Comparison of ENCODE assay signal across 8 mouse cellular contexts in the genomic region with DNA sequence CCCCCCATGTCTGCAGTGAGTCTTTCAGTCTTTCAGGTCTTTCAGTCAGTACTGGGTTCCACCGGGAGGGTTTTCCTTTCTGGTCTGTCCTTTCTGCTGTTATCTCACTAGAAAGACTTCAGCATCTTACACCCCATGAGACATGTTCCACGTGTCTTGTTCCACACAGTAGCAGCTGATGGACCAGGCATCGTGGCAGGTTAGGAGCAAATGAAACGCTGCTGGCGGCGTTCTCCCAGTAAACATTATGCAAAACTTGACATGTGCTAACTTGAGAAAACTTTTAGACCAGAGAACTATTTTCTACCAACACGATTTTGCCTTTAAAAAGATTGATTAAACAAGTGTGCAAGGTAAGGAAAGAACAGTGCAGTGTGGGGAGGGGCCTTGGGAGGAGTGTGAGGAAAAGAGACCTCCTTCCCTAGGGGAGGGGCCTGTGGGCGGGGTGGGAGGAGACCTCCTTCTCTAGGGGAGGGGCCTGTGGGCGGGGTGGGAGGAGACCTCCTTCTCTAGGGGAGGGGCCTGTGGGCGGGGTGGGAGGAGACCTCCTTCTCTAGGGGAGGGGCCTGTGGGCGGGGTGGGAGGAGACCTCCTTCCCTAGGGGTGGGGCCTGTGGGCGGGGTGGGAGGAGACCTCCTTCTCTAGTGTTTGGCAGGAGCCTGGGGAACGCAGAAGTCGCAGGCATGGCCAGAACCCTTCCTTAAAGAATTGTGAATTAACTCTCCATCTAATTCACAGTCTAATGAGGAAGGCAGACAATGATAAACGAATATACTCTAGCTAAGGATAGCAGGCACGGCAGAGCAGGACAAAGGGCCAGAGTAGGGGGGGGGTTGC.
DNase-seq lines count a peak whose midpoint lies in the region; ATAC-seq and TF ChIP-seq lines count a peak whose summit lies in the region.

No protein-coding gene starts in this region.

- no peak for TF ChIP-seq POLR2A in myocyte (IDR thresholded peaks at IDR 0.05; ENCODE audit: insufficient read length, low read depth)

- H3K9me3 ChIP-seq in erythroblast, embryonic 14.5 days (ENCODE audit: control insufficient read depth, low read length), result no peaks in the 10 kb centered on the region
- no peaks in the 10 kb centered on the region for H3K9me3 ChIP-seq in hindbrain, embryonic 14.5 days (ENCODE audit: control insufficient read depth, low read length)
- no peaks in the 10 kb centered on the region for H3K9me3 ChIP-seq in liver, embryonic 11.5 days (ENCODE audit: control insufficient read depth, low read length)

- no peak overlapping the region for H3ac ChIP-seq in myocyte (ENCODE audit: control insufficient read depth, insufficient read length)

- H3K4me3 ChIP-seq in erythroblast, embryonic 14.5 days (replicated peaks), result peak overlapping the region; percentile 66
- H3K4me3 ChIP-seq in hindbrain, embryonic 14.5 days (replicated peaks; ENCODE audit: low read length), result peak overlapping the region; percentile 22; the same call in 1 of the 2 replicates
- H3K4me3 ChIP-seq in liver, embryonic 11.5 days (ENCODE audit: low read depth, low read length), result peak overlapping the region; percentile 49
- no peak overlapping the region for H3K4me3 ChIP-seq in myocyte

- WGBS in hindbrain, embryonic 14.5 days, result 2% methylated on average over 15 of the region's 16 CpGs
- 2% methylated on average over 13 of the region's 16 CpGs for WGBS in liver, embryonic 11.5 days

- no peak overlapping the region for H3K9ac ChIP-seq in hindbrain, embryonic 14.5 days
- peak overlapping the region; percentile 54 for H3K9ac ChIP-seq in liver, embryonic 11.5 days (ENCODE audit: low read depth, low read length)

- no peaks in the 10 kb centered on the region for H3K36me3 ChIP-seq in erythroblast, embryonic 14.5 days (ENCODE audit: control insufficient read depth)
- H3K36me3 ChIP-seq in hindbrain, embryonic 14.5 days (replicated peaks; ENCODE audit: control insufficient read depth, insufficient read depth), result no peaks in the 10 kb centered on the region
- no peaks in the 10 kb centered on the region for H3K36me3 ChIP-seq in liver, embryonic 11.5 days (ENCODE audit: control insufficient read depth, insufficient read depth, low read length)
- no peaks in the 10 kb centered on the region for H3K36me3 ChIP-seq in myocyte (ENCODE audit: control insufficient read depth, insufficient read depth)

- peak overlapping the region; percentile 52 for H3K4me2 ChIP-seq in hindbrain, embryonic 14.5 days (replicated peaks)
- peak overlapping the region; percentile 93 for H3K4me2 ChIP-seq in liver, embryonic 11.5 days
- H3K4me2 ChIP-seq in myocyte (ENCODE audit: low read depth), result peak overlapping the region; percentile 55

- peaks cover 29% of the 10 kb centered on the region for H3K4me1 ChIP-seq in erythroblast, embryonic 14.5 days (ENCODE audit: control insufficient read depth)
- H3K4me1 ChIP-seq in hindbrain, embryonic 14.5 days (replicated peaks; ENCODE audit: control insufficient read depth, insufficient read depth, low read length), result 0 out of 2 replicates have a peak, but pooled peaks cover 7% of the 10 kb centered on the region
- peaks cover 9% of the 10 kb centered on the region; the same call in 1 of the 2 replicates for H3K4me1 ChIP-seq in liver, embryonic 11.5 days (replicated peaks; ENCODE audit: control insufficient read depth, insufficient read depth, low read length)

- no peaks in the 10 kb centered on the region for H3K27me3 ChIP-seq in erythroblast, embryonic 14.5 days (ENCODE audit: control insufficient read depth)
- no peaks in the 10 kb centered on the region for H3K27me3 ChIP-seq in hindbrain, embryonic 14.5 days (ENCODE audit: control insufficient read depth, insufficient read depth, low read length)
- H3K27me3 ChIP-seq in liver, embryonic 11.5 days (replicated peaks; ENCODE audit: control insufficient read depth, insufficient read depth, low read length), result no peaks in the 10 kb centered on the region
- no peaks in the 10 kb centered on the region for H3K27me3 ChIP-seq in myocyte (ENCODE audit: control insufficient read depth, insufficient read depth, insufficient read length)

- DNase-seq in CD4-positive helper T cell, adult 2 months (ENCODE audit: low read depth, low spot score), result peak; percentile 69
- DNase-seq in ZHBTc4 (ENCODE audit: low read depth, low spot score), result peak; percentile 74
- DNase-seq in hindbrain, embryonic 14.5 days (ENCODE audit: low spot score), result peak; percentile 26
- DNase-seq in liver, embryonic 11.5 days (ENCODE audit: low spot score), result peak; percentile 62
- peak; percentile 70 for DNase-seq in yolk sac, embryonic 10.5 days (ENCODE audit: low spot score)
- DNase-seq in frontal cortex, postnatal 36 days (ENCODE audit: low spot score in 2 of 2), result no peak

- H3K27ac ChIP-seq in hindbrain, embryonic 14.5 days, result no peak overlapping the region
- H3K27ac ChIP-seq in liver, embryonic 11.5 days (ENCODE audit: low read depth, low read length), result peak overlapping the region; percentile 20

- ATAC-seq in hindbrain, embryonic 14.5 days (ENCODE audit: low FRiP score), result peak; percentile 55
- ATAC-seq in liver, embryonic 11.5 days (replicated peaks; ENCODE audit: low FRiP score), result peak; percentile 82

- no peaks in the 10 kb centered on the region for H3K79me2 ChIP-seq in myocyte (ENCODE audit: control insufficient read depth, insufficient read depth)

TF ChIP-seq in myocyte, 11 proteins besides CTCF, POLR2A, EP300 and RAD21:
- TF ChIP-seq MYOG (IDR thresholded peaks at IDR 0.05; ENCODE audit: control insufficient read depth in 1 of 3, insufficient read depth in 1 of 3, insufficient read length in 2 of 3, low read depth in 2 of 3) (no peak), MYOD1 (IDR thresholded peaks at IDR 0.05; ENCODE audit: control insufficient read depth in 1 of 3, insufficient read length in 2 of 3, low read depth in 2 of 3) (no peak), CEBPB (IDR thresholded peaks at IDR 0.05; ENCODE audit: insufficient read depth, poor library complexity, severe bottlenecking) (no peak), POLR2AphosphoS2 (IDR thresholded peaks at IDR 0.05; ENCODE audit: insufficient read length, low read depth) (no peak), SRF (IDR thresholded peaks at IDR 0.05; ENCODE audit: control insufficient read depth, insufficient read length, low read depth) (no peak), MAX (IDR thresholded peaks at IDR 0.05; ENCODE audit: low read depth) (no peak), USF1 (IDR thresholded peaks at IDR 0.05; ENCODE audit: low read depth) (no peak), E2F4 (IDR thresholded peaks at IDR 0.05; ENCODE audit: insufficient read depth) (no peak), TCF3 (IDR thresholded peaks at IDR 0.05; ENCODE audit: insufficient read length, low read depth) (no peak)

Comparison
In these comparisons a context has a peak if more than half of its experiments do, and no peak if none do; other contexts are left out.
1. DNase-seq: peak in CD4-positive helper T cell, adult 2 months (single experiment), ZHBTc4 (single experiment), hindbrain, embryonic 14.5 days (single experiment), liver, embryonic 11.5 days (single experiment) and yolk sac, embryonic 10.5 days (single experiment); none in frontal cortex, postnatal 36 days (0 of 2).
2. Peak in every context shown above with its lines, with median percentiles within 50 percentile points of each other: H3K4me2 ChIP-seq.